Mouse (Mus musculus): ENCODE data around the gene Klhl30. TPM values are rescaled to one million over a fixed set of nuclear protein-coding genes. Genes with fewer than 3 reads are reported as not detected.
A peak's percentile ranks its signal among the peaks of the same experiment; 100 is the strongest.

The Klhl30 gene
- 0.16 and 0.21 TPM in 2 replicates for polyA plus RNA-seq (2015; fragmentation: Nextera tagmentation; extraction: Ambion mirVana)

DNA sequence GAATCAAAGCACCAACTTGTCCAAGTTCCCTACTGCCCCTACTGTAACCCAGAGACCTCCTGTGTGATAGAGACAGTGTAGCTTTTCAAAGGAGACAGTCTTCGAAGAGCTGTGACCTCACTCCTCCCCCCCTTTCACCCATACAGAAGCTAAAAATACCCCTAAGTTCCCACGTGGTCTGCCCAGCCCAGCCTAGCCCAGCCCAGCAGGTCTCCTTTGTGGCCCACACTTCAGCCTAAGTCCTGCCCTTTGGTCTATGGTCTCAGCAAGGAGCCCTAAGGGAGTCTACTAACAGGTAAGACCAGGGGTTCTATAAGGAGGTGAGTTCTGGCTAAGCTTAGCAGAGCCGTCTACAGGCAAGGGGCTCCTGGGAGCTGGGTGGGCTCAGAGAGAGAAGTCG, at the start of gene Klhl30:
Gene Klhl30, plus strand, starts transcription at position 176 of the 400 bp plus-strand sequence.
- no peak for ATAC-seq (ENCODE audit: low FRiP score)
- Histone ChIP-seq H3K4me3 (no peak within 1 kb of the TSS), H3K4me1 (replicated peaks) (no peaks in the 10 kb centered on the region), H3K27me3 (peaks cover 11% of the 10 kb centered on the region), H3K4me2 (no peak within 1 kb of the TSS), H3K9ac (no peak within 1 kb of the TSS), H3K27ac (no peak within 1 kb of the TSS), H3K36me3 (no peaks in the 10 kb centered on the region), H3K9me3 (no peaks in the 10 kb centered on the region)
- WGBS = 66% methylated on average over 4 of the region's 4 CpGs

GRCm38 (mm10) chr1:91301206-91301920, 49.5 kb upstream of the Klhl30 start:
- 73% methylated on average over 3 of the region's 3 CpGs for WGBS
- peaks cover 26% of the 10 kb centered on the region for H3K36me3 ChIP-seq
- H3K9ac ChIP-seq = no peak overlapping the region
- no peak overlapping the region for H3K4me3 ChIP-seq
- no peaks in the 10 kb centered on the region for H3K27me3 ChIP-seq
- no peak overlapping the region for H3K4me2 ChIP-seq
- no peak for ATAC-seq (ENCODE audit: low FRiP score)
- H3K27ac ChIP-seq = no peak overlapping the region
- no peaks in the 10 kb centered on the region for H3K9me3 ChIP-seq
- H3K4me1 ChIP-seq (replicated peaks) = peaks cover 14% of the 10 kb centered on the region

DNA sequence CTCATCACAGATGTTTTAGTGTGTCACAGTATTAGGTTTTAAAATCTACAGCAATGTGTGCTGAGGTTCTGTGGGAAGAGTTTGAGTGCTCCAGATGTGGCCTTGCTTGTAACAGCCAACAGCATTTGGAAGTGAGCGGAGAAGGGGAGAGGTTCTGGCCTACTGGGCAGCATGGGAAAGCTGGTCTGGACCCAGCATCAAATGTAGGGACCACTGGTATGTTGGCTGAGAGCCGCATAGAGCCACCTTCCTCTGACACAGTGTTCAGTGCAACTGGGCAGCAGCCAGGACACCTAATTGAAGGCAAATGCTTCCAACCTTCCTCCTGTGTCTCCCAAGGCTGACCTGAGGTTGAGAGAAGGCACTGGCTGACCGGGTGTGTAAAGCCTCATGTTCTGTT, 48.8 kb upstream of the Klhl30 start:
- peaks cover 14% of the 10 kb centered on the region for H3K4me1 ChIP-seq (replicated peaks)
- WGBS = 92% methylated on average over 3 of the region's 3 CpGs
- ATAC-seq (ENCODE audit: low FRiP score) = no peak
- H3K27me3 ChIP-seq = no peaks in the 10 kb centered on the region
- H3K4me3 ChIP-seq = no peak overlapping the region
- no peak overlapping the region for H3K4me2 ChIP-seq
- no peak overlapping the region for H3K9ac ChIP-seq
- H3K9me3 ChIP-seq = no peaks in the 10 kb centered on the region
- H3K27ac ChIP-seq = no peak overlapping the region
- peaks cover 30% of the 10 kb centered on the region for H3K36me3 ChIP-seq

DNA sequence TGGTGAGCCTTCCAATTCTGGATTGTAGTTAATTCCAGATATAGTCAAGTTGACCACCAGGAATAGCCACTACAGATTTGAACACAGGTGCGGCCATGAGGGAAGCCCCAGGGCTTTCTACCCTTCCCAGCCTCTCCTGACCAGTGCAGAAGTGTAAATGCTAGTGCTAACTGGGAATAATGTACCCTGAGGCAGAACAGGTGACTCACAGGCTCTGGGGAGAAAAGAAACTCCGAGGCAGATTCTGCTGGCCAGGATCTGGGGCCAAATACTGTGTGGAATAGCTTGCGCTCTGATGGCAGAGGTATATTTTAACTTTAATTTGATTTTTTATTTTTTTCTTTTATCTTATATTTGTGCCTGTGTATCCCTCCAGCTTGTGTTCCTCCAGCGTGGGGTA, 46.2 kb upstream of the Klhl30 start:
- no peak for ATAC-seq (ENCODE audit: low FRiP score)
- 96% methylated on average over 4 of the region's 4 CpGs for WGBS
- Histone ChIP-seq H3K9me3 (no peaks in the 10 kb centered on the region), H3K36me3 (peaks cover 55% of the 10 kb centered on the region), H3K27me3 (no peaks in the 10 kb centered on the region), H3K4me1 (replicated peaks) (no peaks in the 10 kb centered on the region), H3K27ac (no peak overlapping the region), H3K4me2 (no peak overlapping the region), H3K9ac (no peak overlapping the region), H3K4me3 (no peak overlapping the region)

GRCm38 (mm10) chr1:91309366-91310085, 41.3 kb upstream of the Klhl30 start:
- Histone ChIP-seq H3K4me2 (no peak overlapping the region), H3K36me3 (peaks cover 68% of the 10 kb centered on the region), H3K27me3 (no peaks in the 10 kb centered on the region), H3K4me1 (replicated peaks) (0 out of 2 replicates have a peak, but pooled peaks cover 3% of the 10 kb centered on the region), H3K4me3 (no peak overlapping the region), H3K9ac (no peak overlapping the region), H3K27ac (no peak overlapping the region), H3K9me3 (no peaks in the 10 kb centered on the region)
- 94% methylated on average over 13 of the region's 13 CpGs for WGBS
- no peak for ATAC-seq (ENCODE audit: low FRiP score)

DNA sequence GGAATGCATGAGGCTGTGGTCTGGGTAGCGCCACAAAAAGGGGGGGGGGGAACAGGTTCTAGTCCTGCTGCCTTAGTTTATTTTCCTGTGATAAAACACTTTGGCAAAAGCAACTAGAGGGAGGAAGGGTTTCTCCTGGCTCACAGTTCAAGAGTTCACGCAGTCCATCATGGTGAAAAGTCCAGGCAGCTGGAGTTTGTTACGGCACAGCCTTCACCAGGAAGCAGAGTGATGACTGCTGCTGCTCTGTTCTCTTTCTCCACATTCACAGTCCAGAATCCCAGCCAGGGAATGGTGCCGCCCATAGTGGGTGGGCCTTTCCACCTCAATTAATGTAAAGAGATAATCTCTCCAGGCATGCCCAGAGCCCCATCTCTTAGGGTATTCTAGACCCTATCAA, 38.5 kb upstream of the Klhl30 start:
- ATAC-seq (ENCODE audit: low FRiP score) = no peak
- Histone ChIP-seq H3K27ac (no peak overlapping the region), H3K27me3 (no peaks in the 10 kb centered on the region), H3K4me2 (no peak overlapping the region), H3K4me3 (no peak overlapping the region), H3K4me1 (replicated peaks) (0 out of 2 replicates have a peak, but pooled peaks cover 3% of the 10 kb centered on the region), H3K9ac (no peak overlapping the region), H3K36me3 (peaks cover 46% of the 10 kb centered on the region), H3K9me3 (no peaks in the 10 kb centered on the region)
- 92% methylated on average over 4 of the region's 4 CpGs for WGBS

DNA sequence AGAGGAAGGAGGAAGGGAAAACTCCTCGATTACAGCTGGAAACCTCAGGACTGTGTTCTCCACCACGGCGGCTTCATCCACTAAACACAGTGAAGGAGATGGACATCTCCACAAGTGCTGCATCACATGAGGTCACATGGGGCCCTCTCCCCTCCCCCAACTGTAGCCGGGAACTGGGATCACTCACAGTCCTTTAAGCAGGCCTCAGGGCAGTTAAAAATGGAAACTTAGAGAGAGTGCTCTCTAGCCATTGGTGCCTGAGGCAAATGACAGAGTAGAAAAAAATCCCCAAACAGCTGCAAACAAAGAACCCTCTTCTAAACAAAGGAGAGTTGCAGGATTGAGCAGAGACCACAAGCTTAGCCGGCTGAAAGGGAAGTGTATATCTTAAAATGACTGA, 37.6 kb upstream of the Klhl30 start:
- H3K4me2 ChIP-seq = no peak overlapping the region
- H3K9ac ChIP-seq = no peak overlapping the region
- WGBS = 40% methylated on average over 5 of the region's 5 CpGs
- H3K9me3 ChIP-seq = no peaks in the 10 kb centered on the region
- H3K36me3 ChIP-seq = peaks cover 40% of the 10 kb centered on the region
- H3K27ac ChIP-seq = no peak overlapping the region
- no peak overlapping the region for H3K4me3 ChIP-seq
- H3K4me1 ChIP-seq (replicated peaks) = 0 out of 2 replicates have a peak, but pooled peaks cover 3% of the 10 kb centered on the region
- ATAC-seq (ENCODE audit: low FRiP score) = no peak
- no peaks in the 10 kb centered on the region for H3K27me3 ChIP-seq

DNA sequence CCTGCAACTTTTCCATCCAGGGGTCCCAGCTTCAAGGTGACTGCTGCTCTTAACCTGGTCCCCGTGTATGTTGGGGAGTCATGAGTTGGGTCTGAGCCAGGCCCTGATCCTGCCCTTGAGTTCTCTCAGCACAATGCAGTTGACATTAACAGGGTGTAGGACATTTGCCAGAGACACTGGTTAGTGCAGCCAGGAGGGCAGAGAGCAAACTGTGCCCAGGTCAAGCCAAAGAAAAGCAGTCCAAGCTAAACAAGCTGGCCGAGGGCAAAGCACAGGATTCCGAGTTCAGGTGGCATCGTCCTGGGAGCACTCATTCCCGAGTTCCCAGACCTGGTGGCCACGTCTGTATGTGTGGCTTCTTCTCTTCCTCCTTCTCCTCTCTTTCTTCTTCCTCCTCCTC, 33.2 kb upstream of the Klhl30 start:
- Histone ChIP-seq H3K4me2 (no peak overlapping the region), H3K9me3 (no peaks in the 10 kb centered on the region), H3K27ac (no peak overlapping the region), H3K4me3 (no peak overlapping the region), H3K27me3 (no peaks in the 10 kb centered on the region), H3K9ac (no peak overlapping the region), H3K36me3 (peaks cover 3% of the 10 kb centered on the region), H3K4me1 (replicated peaks) (0 out of 2 replicates have a peak, but pooled peaks cover 3% of the 10 kb centered on the region)
- 84% methylated on average over 6 of the region's 6 CpGs for WGBS
- no peak for ATAC-seq (ENCODE audit: low FRiP score)

- Histone ChIP-seq H3K4me3 (no peak within 1 kb of the TSS), H3K4me2 (no peak within 1 kb of the TSS), H3K27ac (no peak within 1 kb of the TSS), H3K9ac (no peak within 1 kb of the TSS), H3K36me3 (peaks cover 2% of the 10 kb centered on the region; the same call in 1 of the 2 replicates), H3K9me3 (no peaks in the 10 kb centered on the region), H3K4me1 (replicated peaks) (no peaks in the 10 kb centered on the region), H3K27me3 (0 out of 2 replicates have a peak, but pooled peaks cover 4% of the 10 kb centered on the region)
- ATAC-seq (ENCODE audit: low FRiP score) = no peak
- WGBS = 85% methylated on average over 19 of the region's 19 CpGs
Measured at GRCm38 (mm10) chr1:91321760-91322438, 28.9 kb upstream of the Klhl30 start, which contains the start of gene Espnl. Gene Espnl, plus strand, starts transcription at chr1:91322075.

GRCm38 (mm10) chr1:91324646-91325045, 26.2 kb upstream of the Klhl30 start:
- H3K4me2 ChIP-seq = no peak overlapping the region
- no peaks in the 10 kb centered on the region for H3K9me3 ChIP-seq
- H3K36me3 ChIP-seq = no peaks in the 10 kb centered on the region
- H3K4me3 ChIP-seq = no peak overlapping the region
- ATAC-seq (ENCODE audit: low FRiP score) = no peak
- 0 out of 2 replicates have a peak, but pooled peaks cover 4% of the 10 kb centered on the region for H3K27me3 ChIP-seq
- 84% methylated on average over 2 of the region's 2 CpGs for WGBS
- no peak overlapping the region for H3K27ac ChIP-seq
- H3K9ac ChIP-seq = no peak overlapping the region
- no peaks in the 10 kb centered on the region for H3K4me1 ChIP-seq (replicated peaks)

DNA sequence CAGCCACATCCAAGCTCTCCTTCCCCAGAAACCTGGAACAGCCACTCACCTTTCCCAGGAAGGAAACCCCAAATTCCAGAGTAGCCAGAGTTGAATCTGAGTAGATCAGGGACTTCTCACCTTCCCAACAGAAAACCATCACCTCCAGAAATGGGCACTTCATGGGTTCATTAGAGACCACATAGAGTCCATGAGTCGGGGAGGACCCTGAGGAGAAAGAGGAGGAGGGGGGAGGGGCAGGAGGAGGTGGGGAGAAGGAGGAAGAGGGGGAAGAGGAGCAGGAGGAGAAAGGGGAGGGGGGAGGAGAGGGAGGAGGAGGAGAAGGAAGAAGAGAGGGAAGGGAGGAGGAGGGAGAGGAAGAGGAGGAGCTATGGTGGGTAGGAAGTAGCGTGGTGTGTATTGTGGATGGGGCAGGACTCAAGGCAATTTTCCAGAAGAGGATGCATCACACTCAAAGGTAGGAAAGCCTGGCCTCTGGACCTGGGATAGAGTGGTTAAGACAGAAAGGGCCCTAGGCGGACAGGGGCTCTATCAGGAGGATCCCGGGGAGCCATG, 25.3 kb upstream of the Klhl30 start:
- Histone ChIP-seq H3K4me2 (no peak overlapping the region), H3K4me1 (replicated peaks) (no peaks in the 10 kb centered on the region), H3K27ac (no peak overlapping the region), H3K9me3 (no peaks in the 10 kb centered on the region), H3K4me3 (no peak overlapping the region), H3K27me3 (0 out of 2 replicates have a peak, but pooled peaks cover 4% of the 10 kb centered on the region), H3K36me3 (no peaks in the 10 kb centered on the region), H3K9ac (no peak overlapping the region)
- no peak for ATAC-seq (ENCODE audit: low FRiP score)
- 74% methylated on average over 4 of the region's 4 CpGs for WGBS

DNA sequence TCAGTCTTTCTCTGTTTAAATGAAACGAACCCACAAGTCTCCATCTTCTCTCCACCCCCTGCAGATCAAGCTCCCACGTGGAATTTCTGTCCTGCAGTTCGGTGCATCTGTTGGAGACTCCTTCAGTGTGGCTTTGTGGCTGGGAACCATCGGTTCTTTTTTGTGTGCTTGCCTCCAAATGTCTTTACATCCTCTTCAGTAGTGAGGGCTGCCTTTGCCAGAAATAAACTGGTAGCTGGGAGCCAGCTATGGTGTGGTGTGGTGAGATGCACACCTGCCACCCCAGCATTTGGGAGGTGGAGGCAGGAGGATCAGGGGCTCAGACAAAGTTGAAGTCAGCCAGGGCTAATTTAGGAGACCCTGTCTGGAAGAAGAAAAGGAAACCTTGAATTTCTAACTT, 18.7 kb upstream of the Klhl30 start:
- no peak for ATAC-seq (ENCODE audit: low FRiP score)

More for the DNA sequence above, 18.7 kb upstream of the Klhl30 start:
- H3K9ac ChIP-seq = no peak overlapping the region
- no peaks in the 10 kb centered on the region for H3K36me3 ChIP-seq
- no peaks in the 10 kb centered on the region for H3K9me3 ChIP-seq
- H3K4me3 ChIP-seq = no peak overlapping the region
- H3K27me3 ChIP-seq = no peaks in the 10 kb centered on the region
- WGBS = 60% methylated on average over 4 of the region's 4 CpGs
- no peaks in the 10 kb centered on the region for H3K4me1 ChIP-seq (replicated peaks)
- peak overlapping the region; percentile 40; the same call in 1 of the 2 replicates for H3K27ac ChIP-seq
- H3K4me2 ChIP-seq = no peak overlapping the region
